Mouse (Mus musculus) limb, embryonic 10.5 days (tissue): ENCODE results near the gene Me3. TPM values are rescaled to one million over a fixed set of nuclear protein-coding genes. Genes with fewer than 3 reads are reported as not detected.

Source experiments
- DNase-seq: peaks from one replicate; pipeline ENCODE4 v3.0.0-alpha.2; 2017; ENCODE audit warnings: low spot score
- H3K27ac ChIP-seq: fragments of 300-500 bp; sonication (generic); 2 replicates; pipeline ENCODE4 v1.5.1; 2016; ENCODE audit warnings: mild to moderate bottlenecking
- H3K27me3 ChIP-seq: fragments of 300-500 bp; sonication (generic); 2 replicates; pipeline ENCODE4 v1.6.1; 2016; ENCODE audit warnings: low read depth, mild to moderate bottlenecking; ENCODE audit not compliant: poor library complexity, severe bottlenecking
- H3K36me3 ChIP-seq: fragments of 300-500 bp; sonication (generic); 2 replicates; pipeline ENCODE4 v1.6.1; 2016; ENCODE audit warnings: mild to moderate bottlenecking, moderate library complexity
- H3K4me1 ChIP-seq: fragments of 300-500 bp; sonication (generic); 2 replicates; pipeline ENCODE4 v1.6.1; 2016
- H3K4me3 ChIP-seq: fragments of 300-500 bp; sonication (generic); 2 replicates; pipeline ENCODE4 v1.5.1; 2016; ENCODE audit warnings: mild to moderate bottlenecking, moderate library complexity
- H3K9me3 ChIP-seq: fragments of 300-500 bp; sonication (generic); replicated peaks from 2 replicates; pipeline ENCODE4 v1.6.1; 2016; ENCODE audit warnings: mild to moderate bottlenecking
- WGBS: fragments of 180-500 bp; shearing (Covaris S2); methylation state at CpG from one replicate; pipeline ENCODE4 v1.1.7; 2016; 5-methylcytosine and 5-hydroxymethylcytosine counted together
- polyA plus RNA-seq: library from polyadenylated mRNA; unstranded; fragments of >200 nt; fragmentation: Nextera tagmentation; extraction: Ambion mirVana; gene quantifications from 2 replicates; pipeline ENCODE4 v1.2.1, GENCODE M21; 2016

The Me3 gene
- polyA plus RNA-seq, 1 experiment from 2014 or later = 0.06 TPM

- no peak overlapping the region for H3K27ac ChIP-seq
- H3K4me3 ChIP-seq = no peak overlapping the region
- H3K9me3 ChIP-seq = no peaks in the 10 kb centered on the region
- H3K36me3 ChIP-seq = no peaks in the 10 kb centered on the region
- peaks cover 14% of the 10 kb centered on the region for H3K4me1 ChIP-seq
- no peak for DNase-seq
- H3K27me3 ChIP-seq = no peaks in the 10 kb centered on the region
Observed at GRCm38 (mm10) chr7:89676176-89676575, 44.0 kb downstream of the Me3 start.

GRCm38 (mm10) chr7:89677850-89678249 lies 45.7 kb downstream of the Me3 start:
- no peaks in the 10 kb centered on the region for H3K27me3 ChIP-seq
- H3K36me3 ChIP-seq = no peaks in the 10 kb centered on the region
- no peak for DNase-seq
- 19% methylated on average over 1 of the region's 1 CpGs for WGBS
- no peak overlapping the region for H3K27ac ChIP-seq
- no peaks in the 10 kb centered on the region for H3K9me3 ChIP-seq
- H3K4me1 ChIP-seq = peaks cover 14% of the 10 kb centered on the region
- H3K4me3 ChIP-seq = no peak overlapping the region

GRCm38 (mm10) chr7:89678719-89679118 lies 46.5 kb downstream of the Me3 start:
- Histone ChIP-seq H3K27me3 (no peaks in the 10 kb centered on the region), H3K27ac (no peak overlapping the region), H3K4me1 (peaks cover 14% of the 10 kb centered on the region), H3K36me3 (no peaks in the 10 kb centered on the region), H3K4me3 (no peak overlapping the region), H3K9me3 (no peaks in the 10 kb centered on the region)
- DNase-seq = no peak
- WGBS = 96% methylated on average over 5 of the region's 5 CpGs

- no peak for DNase-seq
- H3K27ac ChIP-seq = no peak overlapping the region
- 95% methylated on average over 6 of the region's 6 CpGs for WGBS
- no peaks in the 10 kb centered on the region for H3K27me3 ChIP-seq
- no peak overlapping the region for H3K4me3 ChIP-seq
- peaks cover 14% of the 10 kb centered on the region for H3K4me1 ChIP-seq
- H3K9me3 ChIP-seq = no peaks in the 10 kb centered on the region
- no peaks in the 10 kb centered on the region for H3K36me3 ChIP-seq
Observed at GRCm38 (mm10) chr7:89679139-89679538, 46.9 kb downstream of the Me3 start.

GRCm38 (mm10) chr7:89679621-89680140 lies 47.5 kb downstream of the Me3 start:
- H3K27me3 ChIP-seq = no peaks in the 10 kb centered on the region
- no peak for DNase-seq
- no peak overlapping the region for H3K4me3 ChIP-seq
- H3K27ac ChIP-seq = no peak overlapping the region
- no peaks in the 10 kb centered on the region for H3K36me3 ChIP-seq
- H3K9me3 ChIP-seq = no peaks in the 10 kb centered on the region
- 91% methylated on average over 2 of the region's 2 CpGs for WGBS
- peaks cover 14% of the 10 kb centered on the region for H3K4me1 ChIP-seq

- Histone ChIP-seq H3K36me3 (no peaks in the 10 kb centered on the region), H3K4me1 (peaks cover 14% of the 10 kb centered on the region), H3K27me3 (no peaks in the 10 kb centered on the region), H3K4me3 (no peak overlapping the region), H3K27ac (no peak overlapping the region), H3K9me3 (no peaks in the 10 kb centered on the region)
- 84% methylated on average over 3 of the region's 3 CpGs for WGBS
- DNase-seq = no peak
Observed at GRCm38 (mm10) chr7:89680891-89681290, 48.7 kb downstream of the Me3 start.

- no peaks in the 10 kb centered on the region for H3K27me3 ChIP-seq
- H3K4me3 ChIP-seq = no peak overlapping the region
- no peaks in the 10 kb centered on the region for H3K9me3 ChIP-seq
- no peak for DNase-seq
- no peak overlapping the region for H3K27ac ChIP-seq
- 88% methylated on average over 10 of the region's 10 CpGs for WGBS
- peaks cover 12% of the 10 kb centered on the region for H3K4me1 ChIP-seq
- H3K36me3 ChIP-seq = no peaks in the 10 kb centered on the region
Observed at GRCm38 (mm10) chr7:89681666-89682470, 49.7 kb downstream of the Me3 start.

- H3K9me3 ChIP-seq = no peaks in the 10 kb centered on the region
- DNase-seq = no peak
- H3K36me3 ChIP-seq = no peaks in the 10 kb centered on the region
- no peak overlapping the region for H3K4me3 ChIP-seq
- no peaks in the 10 kb centered on the region for H3K27me3 ChIP-seq
- H3K27ac ChIP-seq = no peak overlapping the region
- H3K4me1 ChIP-seq = peaks cover 13% of the 10 kb centered on the region
Observed at GRCm38 (mm10) chr7:89698186-89698585, 66.0 kb downstream of the Me3 start.

- no peak for DNase-seq
- Histone ChIP-seq H3K27ac (no peak overlapping the region), H3K36me3 (no peaks in the 10 kb centered on the region), H3K4me1 (peaks cover 13% of the 10 kb centered on the region), H3K4me3 (no peak overlapping the region), H3K27me3 (no peaks in the 10 kb centered on the region), H3K9me3 (no peaks in the 10 kb centered on the region)
- WGBS = 66% methylated on average over 5 of the region's 5 CpGs
Observed at GRCm38 (mm10) chr7:89699668-89700350, 67.6 kb downstream of the Me3 start.

GRCm38 (mm10) chr7:89700511-89700910 lies 68.3 kb downstream of the Me3 start:
- Histone ChIP-seq H3K4me3 (no peak overlapping the region), H3K9me3 (no peaks in the 10 kb centered on the region), H3K36me3 (no peaks in the 10 kb centered on the region), H3K27ac (no peak overlapping the region), H3K27me3 (no peaks in the 10 kb centered on the region), H3K4me1 (peaks cover 13% of the 10 kb centered on the region)
- DNase-seq = no peak
- 6% methylated on average over 1 of the region's 1 CpGs for WGBS

- DNase-seq = no peak
- Histone ChIP-seq H3K4me1 (no peaks in the 10 kb centered on the region), H3K27ac (no peak overlapping the region), H3K27me3 (no peaks in the 10 kb centered on the region), H3K36me3 (no peaks in the 10 kb centered on the region), H3K4me3 (no peak overlapping the region), H3K9me3 (no peaks in the 10 kb centered on the region)
- 73% methylated on average over 2 of the region's 2 CpGs for WGBS
Observed at GRCm38 (mm10) chr7:89710776-89711175, 78.6 kb downstream of the Me3 start.

GRCm38 (mm10) chr7:89713059-89713458 lies 80.9 kb downstream of the Me3 start:
- Histone ChIP-seq H3K9me3 (no peaks in the 10 kb centered on the region), H3K4me1 (no peaks in the 10 kb centered on the region), H3K27me3 (no peaks in the 10 kb centered on the region), H3K36me3 (no peaks in the 10 kb centered on the region), H3K27ac (no peak overlapping the region), H3K4me3 (no peak overlapping the region)
- no peak for DNase-seq

GRCm38 (mm10) chr7:89716226-89716625 lies 84.0 kb downstream of the Me3 start:
- Histone ChIP-seq H3K9me3 (no peaks in the 10 kb centered on the region), H3K27me3 (no peaks in the 10 kb centered on the region), H3K4me1 (no peaks in the 10 kb centered on the region), H3K4me3 (no peak overlapping the region), H3K27ac (no peak overlapping the region), H3K36me3 (no peaks in the 10 kb centered on the region)
- WGBS = 82% methylated on average over 3 of the region's 3 CpGs
- DNase-seq = no peak
